Mouse (Mus musculus) CH12.LX (cell line): ENCODE data around the gene Cyp8b1. TPM values are rescaled to one million over a fixed set of nuclear protein-coding genes. Genes with fewer than 3 reads are reported as not detected.

Experiments
- DNase-seq: peaks from one replicate; pipeline ENCODE4 v3.0.0-alpha.2; 2013; ENCODE audit errors: extremely low read depth
- H3K27ac ChIP-seq: 2 replicates; pipeline ENCODE4 v1.5.1; 2012; ENCODE audit warnings: low read depth, mild to moderate bottlenecking, control low read depth, moderate library complexity; ENCODE audit not compliant: insufficient read depth
- H3K27me3 ChIP-seq: replicated peaks from 2 replicates; pipeline ENCODE3; 2012; ENCODE audit warnings: inconsistent platforms
- H3K36me3 ChIP-seq, 2 experiments: replicated peaks in 1 of 2; 2 replicates each; pipeline versions ENCODE3 to v1.6.1; 2012; ENCODE audit warnings: inconsistent platforms in 1 of 2, low read length in 1 of 2, mild to moderate bottlenecking in 1 of 2, mixed read lengths in 1 of 2, moderate library complexity in 1 of 2; ENCODE audit not compliant: control insufficient read depth in 1 of 2, insufficient read depth in 1 of 2
- H3K4me1 ChIP-seq, 2 experiments: 2 replicates each; pipeline ENCODE4 v1.6.1; 2012; ENCODE audit warnings: inconsistent platforms in 1 of 2, moderate library complexity in 1 of 2; ENCODE audit not compliant: insufficient read depth in 2 of 2, control insufficient read depth in 1 of 2
- H3K4me2 ChIP-seq: 2 replicates; pipeline ENCODE4 v1.6.1; 2012; ENCODE audit warnings: low read depth, mild to moderate bottlenecking, control low read depth; ENCODE audit not compliant: poor library complexity, insufficient read depth, severe bottlenecking
- H3K4me3 ChIP-seq, 3 experiments: fragments of 150-350 bp in 1 of 3; sonication (generic) in 1 of 3; replicated peaks in 1 of 3; 2 replicates each; pipeline versions ENCODE3 to v1.5.1; 2011 to 2012; ENCODE audit warnings: low read depth in 2 of 3, low read length in 2 of 3, mild to moderate bottlenecking in 2 of 3, moderate library complexity in 2 of 3, control low read depth in 1 of 3, improper control_type of control experiment in 1 of 3, inconsistent platforms in 1 of 3, mixed read lengths in 1 of 3; ENCODE audit not compliant: poor library complexity in 1 of 3
- H3K79me2 ChIP-seq: replicated peaks from 2 replicates; pipeline ENCODE4 v1.6.1; 2012; ENCODE audit warnings: mild to moderate bottlenecking, moderate library complexity; ENCODE audit not compliant: control insufficient read depth, poor library complexity, insufficient read depth, severe bottlenecking; ENCODE audit errors: extremely low read depth
- H3K9ac ChIP-seq: 2 replicates; pipeline ENCODE4 v1.6.1; 2012; ENCODE audit warnings: low read depth, mild to moderate bottlenecking, control low read depth, moderate library complexity; ENCODE audit not compliant: insufficient read depth
- H3K9me3 ChIP-seq: replicated peaks from 2 replicates; pipeline ENCODE3; 2012; ENCODE audit warnings: low read length, inconsistent platforms, mixed read lengths
- BHLHE40 ChIP-seq: IDR thresholded peaks from 2 replicates; pipeline ENCODE4 v1.6.1; 2011; ENCODE audit warnings: mild to moderate bottlenecking, low read depth, low read length, improper control_type of control experiment
- EP300 ChIP-seq: IDR thresholded peaks from 2 replicates; pipeline ENCODE4 v1.6.1; 2011; ENCODE audit warnings: low read length, improper control_type of control experiment
- KAT2A ChIP-seq: IDR thresholded peaks from 2 replicates; pipeline ENCODE4 v1.6.1; 2012; ENCODE audit warnings: low read length, improper control_type of control experiment, inconsistent platforms; ENCODE audit not compliant: insufficient replicate concordance
- MAX ChIP-seq: IDR thresholded peaks from 2 replicates; pipeline ENCODE4 v1.6.1; 2011; ENCODE audit warnings: low read length, improper control_type of control experiment
- MAZ ChIP-seq: IDR thresholded peaks from 2 replicates; pipeline ENCODE4 v1.6.1; 2012; ENCODE audit warnings: low read depth, mild to moderate bottlenecking, inconsistent platforms, low read length, improper control_type of control experiment, moderate library complexity
- MEF2A ChIP-seq: IDR thresholded peaks from 2 replicates; pipeline ENCODE4 v1.6.1; 2014; ENCODE audit warnings: low read depth, mild to moderate bottlenecking, inconsistent platforms, low read length, improper control_type of control experiment, borderline replicate concordance
- MXI1 ChIP-seq: IDR thresholded peaks from 2 replicates; pipeline ENCODE4 v1.6.1; 2011; ENCODE audit warnings: mild to moderate bottlenecking, low read depth, low read length, improper control_type of control experiment
- MYC ChIP-seq: IDR thresholded peaks from 2 replicates; pipeline ENCODE4 v1.6.1; 2011; ENCODE audit warnings: low read depth, mild to moderate bottlenecking, improper control_type of control experiment, low read length
- NRF1 ChIP-seq: IDR thresholded peaks from 2 replicates; pipeline ENCODE4 v1.6.1; 2014; ENCODE audit warnings: low read depth, mild to moderate bottlenecking, inconsistent platforms, low read length, improper control_type of control experiment, moderate library complexity
- PAX5 ChIP-seq: IDR thresholded peaks from 2 replicates; pipeline ENCODE4 v1.6.1; 2012; ENCODE audit warnings: low read length, inconsistent platforms, mixed read lengths
- POLR2AphosphoS2 ChIP-seq: IDR thresholded peaks from 2 replicates; pipeline ENCODE4 v1.6.1; 2011; ENCODE audit warnings: low read depth, low read length, improper control_type of control experiment
- RCOR1 ChIP-seq: conservative IDR thresholded peaks from 2 replicates; pipeline ENCODE4 v1.6.1; 2012; ENCODE audit warnings: low read depth, mild to moderate bottlenecking, inconsistent platforms, low read length, improper control_type of control experiment
- TCF12 ChIP-seq: IDR thresholded peaks from 2 replicates; pipeline ENCODE4 v1.6.1; 2014; ENCODE audit warnings: low read depth, mild to moderate bottlenecking, inconsistent platforms, low read length, improper control_type of control experiment
- UBTF ChIP-seq: IDR thresholded peaks from 2 replicates; pipeline ENCODE4 v1.6.1; 2012; ENCODE audit warnings: low read depth, mild to moderate bottlenecking, inconsistent platforms, low read length, improper control_type of control experiment, moderate library complexity
- ZC3H11A ChIP-seq: IDR thresholded peaks from 2 replicates; pipeline ENCODE4 v1.6.1; 2012; ENCODE audit warnings: low read depth, mild to moderate bottlenecking, inconsistent platforms, low read length, improper control_type of control experiment
- ZKSCAN1 ChIP-seq: IDR thresholded peaks from 2 replicates; pipeline ENCODE4 v1.6.1; 2012; ENCODE audit warnings: low read depth, inconsistent platforms, low read length, improper control_type of control experiment, borderline replicate concordance
- ZMIZ1 ChIP-seq: IDR thresholded peaks from 2 replicates; pipeline ENCODE4 v1.6.1; 2012; ENCODE audit warnings: low read depth, mild to moderate bottlenecking, inconsistent platforms, low read length, improper control_type of control experiment
- dilution Hi-C: fragments of 300-500 bp; cut with MboI; formaldehyde crosslinking; loops from 2 replicates; pipeline ENCODE4 v1.14.3; 2020; ENCODE audit warnings: low sequenced_read_pairs; ENCODE audit not compliant: extremely low pct_unique_long_range_greater_than_20kb, extremely low pct_ligation_motif_present
- in situ Hi-C: fragments of 300-500 bp; cut with MboI; formaldehyde crosslinking; loops from 3 replicates; pipeline ENCODE4 v1.14.3; 2019; ENCODE audit warnings: low sequenced_read_pairs, low pct_ligation_motif_present, low pct_unique_long_range_greater_than_20kb, mixed read lengths
- polyA plus RNA-seq: library from polyadenylated mRNA; unstranded; fragments of >175 nt; gene quantifications from 2 replicates; pipeline ENCODE4 v1.2.1, GENCODE M21; 2012; ENCODE audit warnings: low read depth; ENCODE audit not compliant: insufficient read length
- total RNA-seq, 2 experiments: library from RNA; depleted of rRNA; stranded (reverse); fragments of 300-350 nt in 1 of 2; fragments of >200 nt in 1 of 2; gene quantifications; 2 replicates each; pipeline ENCODE4 v1.2.3; 2012 to 2014

Cyp8b1 gene
- total and polyA plus RNA-seq, 3 experiments = 0.27 TPM; not detected in 2

DNA sequence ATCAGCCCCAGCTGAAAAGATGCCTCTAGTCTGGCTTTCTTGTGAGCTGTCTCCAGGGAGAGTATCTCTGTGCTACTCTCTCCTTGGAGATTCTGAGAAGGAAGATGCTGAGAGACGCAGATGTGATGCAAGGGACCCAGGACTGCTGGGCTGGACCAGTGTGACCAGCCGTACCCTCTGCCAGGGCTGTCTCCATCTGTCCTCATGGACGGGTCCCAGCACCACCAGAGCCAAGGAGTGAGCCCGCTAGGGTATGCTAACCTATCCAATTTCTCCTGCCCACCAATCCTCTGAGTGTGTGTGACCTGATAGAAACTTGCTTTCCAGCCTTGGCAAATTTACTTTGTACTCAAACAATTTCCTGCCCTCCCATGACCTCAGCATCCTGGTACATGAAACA is 3.3 kb downstream of the Cyp8b1 start:
- dilution Hi-C loops = no loop called here
- Histone ChIP-seq H3K36me3 (peaks cover 0 to 44% of the 10 kb centered on the region in 2 experiments), H3K4me3 (no peak overlapping the region), H3K27me3 (no peaks in the 10 kb centered on the region), H3K4me2 (no peak overlapping the region), H3K4me1 (peaks cover 18 to 39% of the 10 kb centered on the region in 2 experiments), H3K9ac (no peak overlapping the region), H3K79me2 (no peaks in the 10 kb centered on the region), H3K9me3 (no peaks in the 10 kb centered on the region), H3K27ac (no peak overlapping the region)
- in situ Hi-C loops = no loop called here
- no peak for DNase-seq
- TF ChIP-seq BHLHE40 (no peak), MAX (no peak), MAZ (no peak), MEF2A (no peak), ZC3H11A (no peak), PAX5 (no peak), TCF12 (no peak), RCOR1 (no peak), MYC (no peak), POLR2AphosphoS2 (no peak), KAT2A (no peak), ZKSCAN1 (no peak), NRF1 (no peak), MXI1 (no peak)

DNA sequence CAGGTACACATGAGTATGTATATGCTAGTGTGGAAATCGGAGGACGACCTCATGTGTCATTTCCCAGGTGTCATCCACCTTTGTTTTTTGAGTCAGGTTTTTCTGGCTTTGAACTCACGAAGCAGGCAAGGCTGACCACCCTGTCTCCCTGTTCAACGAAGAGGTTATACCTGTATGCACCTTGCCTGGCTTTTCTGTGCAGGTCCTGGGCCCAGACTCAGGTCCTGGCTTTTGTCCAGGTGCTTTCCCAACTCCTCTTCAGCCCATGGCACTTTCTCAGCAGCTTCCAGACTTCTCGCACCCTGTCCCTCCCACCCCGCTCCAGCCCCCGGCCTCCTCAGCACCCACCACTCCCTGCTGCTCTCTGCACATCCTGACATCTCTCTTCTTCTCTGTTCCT is 4.9 kb downstream of the Cyp8b1 start:
- in situ Hi-C loops = no loop called here
- Histone ChIP-seq H3K36me3 (peaks cover 0 to 54% of the 10 kb centered on the region in 2 experiments), H3K27me3 (no peaks in the 10 kb centered on the region), H3K4me2 (no peak overlapping the region), H3K9me3 (no peaks in the 10 kb centered on the region), H3K79me2 (no peaks in the 10 kb centered on the region), H3K27ac (no peak overlapping the region)
- no peak for DNase-seq
- no peak for TF ChIP-seq UBTF
- TF ChIP-seq ZMIZ1 = no peak
- TF ChIP-seq EP300 = no peak
- TF ChIP-seq, all 38 proteins: peak for 0
- Histone ChIP-seq H3K9ac (no peak overlapping the region), H3K4me3 (no peak overlapping the region), H3K4me1 (peaks cover 27 to 48% of the 10 kb centered on the region in 2 experiments)
- dilution Hi-C loops = no loop called here
